In the genomic region with DNA sequence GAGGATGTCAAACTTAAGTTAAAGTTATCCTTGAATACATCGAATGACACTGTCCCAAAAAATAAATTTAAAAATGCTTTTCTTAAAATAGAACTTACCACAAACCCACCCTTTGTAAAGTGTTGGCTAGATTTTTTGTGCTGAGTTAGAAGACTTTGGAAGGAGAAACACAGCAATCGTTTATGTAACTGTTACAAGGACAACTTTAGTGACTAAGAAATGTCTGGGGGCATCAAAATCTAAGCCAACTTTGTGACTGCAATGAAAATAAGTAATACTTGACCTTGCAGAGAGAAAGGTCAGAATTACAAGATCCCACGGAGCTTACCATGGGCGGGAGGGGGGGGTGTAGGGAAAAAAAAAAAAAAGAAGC, we compare ENCODE assay signal across 8 mouse cellular contexts. TPM values are rescaled to one million over a fixed set of nuclear protein-coding genes. Genes with fewer than 3 reads are reported as not detected.
DNase-seq lines count a peak whose midpoint lies in the region; ATAC-seq lines count a peak whose summit lies in the region.

No protein-coding gene starts in this region.

- no peaks in the 10 kb centered on the region for H3K4me1 ChIP-seq in kidney, embryonic 14.5 days (ENCODE audit: control insufficient read depth, insufficient read depth, low read length)
- peaks cover 15% of the 10 kb centered on the region for H3K4me1 ChIP-seq in hindbrain, embryonic 12.5 days
- peaks cover 26% of the 10 kb centered on the region for H3K4me1 ChIP-seq in midbrain, embryonic 13.5 days (replicated peaks)

- peak overlapping the region; percentile 84 for H3K27ac ChIP-seq in kidney, embryonic 14.5 days (ENCODE audit: low read depth, low read length)
- no peak overlapping the region; the same call in 1 of the 2 replicates for H3K27ac ChIP-seq in hindbrain, embryonic 12.5 days
- H3K27ac ChIP-seq in midbrain, embryonic 13.5 days, result peak overlapping the region; percentile 63

- H3K36me3 ChIP-seq in kidney, embryonic 14.5 days (ENCODE audit: control insufficient read depth, insufficient read depth, low read length), result no peaks in the 10 kb centered on the region
- no peaks in the 10 kb centered on the region for H3K36me3 ChIP-seq in hindbrain, embryonic 12.5 days
- no peaks in the 10 kb centered on the region for H3K36me3 ChIP-seq in midbrain, embryonic 13.5 days

- H3K9me3 ChIP-seq in kidney, embryonic 14.5 days (ENCODE audit: control insufficient read depth, low read length), result no peaks in the 10 kb centered on the region
- no peaks in the 10 kb centered on the region for H3K9me3 ChIP-seq in hindbrain, embryonic 12.5 days (replicated peaks)
- H3K9me3 ChIP-seq in midbrain, embryonic 13.5 days, result no peaks in the 10 kb centered on the region

- DNase-seq in kidney, postnatal 4 days, result no peak
- peak; percentile 70 for DNase-seq in adipocyte (ENCODE audit: low spot score)
- no peak for DNase-seq in urinary bladder, postnatal 14 days (ENCODE audit: low spot score)
- DNase-seq in layer of hippocampus, postnatal 36 days, result no peak

- no peaks in the 10 kb centered on the region for H3K27me3 ChIP-seq in kidney, embryonic 14.5 days (ENCODE audit: control insufficient read depth, insufficient read depth, low read length)
- H3K27me3 ChIP-seq in hindbrain, embryonic 12.5 days, result no peaks in the 10 kb centered on the region
- H3K27me3 ChIP-seq in midbrain, embryonic 13.5 days, result peaks cover 7% of the 10 kb centered on the region; the same call in 1 of the 2 replicates

- no peak for ATAC-seq in kidney, embryonic 14.5 days (ENCODE audit: low FRiP score, low TSS enrichment)
- no peak for ATAC-seq in hindbrain, embryonic 12.5 days (ENCODE audit: low FRiP score)
- ATAC-seq in midbrain, embryonic 13.5 days, result no peak
- no peak for ATAC-seq in erythroid progenitor cell, adult 5-6 weeks (replicated peaks; ENCODE audit: low FRiP score, poor library complexity, severe bottlenecking)

- WGBS in kidney, embryonic 14.5 days, result 28% methylated on average over 4 of the region's 4 CpGs
- 36% methylated on average over 4 of the region's 4 CpGs for WGBS in hindbrain, embryonic 12.5 days
- 28% methylated on average over 4 of the region's 4 CpGs for WGBS in midbrain, embryonic 13.5 days

- H3K9ac ChIP-seq in kidney, embryonic 14.5 days (ENCODE audit: low read depth, low read length), result peak overlapping the region; percentile 91
- H3K9ac ChIP-seq in hindbrain, embryonic 12.5 days, result peak overlapping the region; percentile 81
- H3K9ac ChIP-seq in midbrain, embryonic 13.5 days (replicated peaks), result peak overlapping the region; percentile 73

- peak overlapping the region; percentile 88 for H3K4me3 ChIP-seq in kidney, embryonic 14.5 days (ENCODE audit: low read length)
- H3K4me3 ChIP-seq in hindbrain, embryonic 12.5 days, result peak overlapping the region; percentile 80
- H3K4me3 ChIP-seq in midbrain, embryonic 13.5 days (replicated peaks), result peak overlapping the region; percentile 58

- H3K4me2 ChIP-seq in kidney, embryonic 14.5 days (replicated peaks; ENCODE audit: low read depth, low read length), result peak overlapping the region; percentile 73
- peak overlapping the region; percentile 74 for H3K4me2 ChIP-seq in hindbrain, embryonic 12.5 days (replicated peaks)
- peak overlapping the region; percentile 59 for H3K4me2 ChIP-seq in midbrain, embryonic 13.5 days (replicated peaks)

RNA-seq across cellular contexts. Expression of gene Ak3, which starts 0.8 kb away (rescaled TPM):
- polyA plus RNA-seq in kidney, embryonic 14.5 days (2014; fragmentation: Nextera tagmentation; extraction: Ambion mirVana), result 51.1 and 97.7 TPM in 2 replicates
- polyA plus RNA-seq in hindbrain, embryonic 12.5 days (2016; fragmentation: Nextera tagmentation; extraction: Ambion mirVana), result 69.3 and 75.5 TPM in 2 replicates
- 53.1 and 58.0 TPM in 2 replicates for polyA plus RNA-seq in midbrain, embryonic 13.5 days (2015; fragmentation: Nextera tagmentation; extraction: Ambion mirVana)
- 13.0 and 19.5 TPM in 2 replicates for total RNA-seq in erythroid progenitor cell, adult 5-6 weeks (2015; ENCODE audit: low replicate concordance)
- 10.4 and 10.8 TPM in 2 replicates for total RNA-seq in erythroid progenitor cell, adult 5-6 weeks (2017; ENCODE audit: low replicate concordance)
- total RNA-seq in layer of hippocampus, postnatal 36 days (2021), result 10 to 100 TPM; 50.4 to 55.8 TPM

RNA-seq across cellular contexts. Expression of gene Rcl1, which starts 54.2 kb away (rescaled TPM):
- 52.3 and 66.0 TPM in 2 replicates for polyA plus RNA-seq in kidney, embryonic 14.5 days (2014; fragmentation: Nextera tagmentation; extraction: Ambion mirVana)
- polyA plus RNA-seq in hindbrain, embryonic 12.5 days (2016; fragmentation: Nextera tagmentation; extraction: Ambion mirVana), result 33.0 and 37.7 TPM in 2 replicates
- 29.2 and 29.7 TPM in 2 replicates for polyA plus RNA-seq in midbrain, embryonic 13.5 days (2015; fragmentation: Nextera tagmentation; extraction: Ambion mirVana)
- 7.6 and 13.8 TPM in 2 replicates for total RNA-seq in erythroid progenitor cell, adult 5-6 weeks (2015; ENCODE audit: low replicate concordance)
- total RNA-seq in erythroid progenitor cell, adult 5-6 weeks (2017; ENCODE audit: low replicate concordance), result 15.1 and 17.5 TPM in 2 replicates
- 10 to 100 TPM; 18.1 to 18.7 TPM for total RNA-seq in layer of hippocampus, postnatal 36 days (2021)

RNA-seq across cellular contexts. Expression of gene Cdc37l1, which starts 56.8 kb away (rescaled TPM):
- polyA plus RNA-seq in kidney, embryonic 14.5 days (2014; fragmentation: Nextera tagmentation; extraction: Ambion mirVana), result 30.0 and 47.2 TPM in 2 replicates
- 58.1 and 58.5 TPM in 2 replicates for polyA plus RNA-seq in hindbrain, embryonic 12.5 days (2016; fragmentation: Nextera tagmentation; extraction: Ambion mirVana)
- 51.6 and 51.9 TPM in 2 replicates for polyA plus RNA-seq in midbrain, embryonic 13.5 days (2015; fragmentation: Nextera tagmentation; extraction: Ambion mirVana)
- total RNA-seq in erythroid progenitor cell, adult 5-6 weeks (2015; ENCODE audit: low replicate concordance), result 43.2 and 45.4 TPM in 2 replicates
- total RNA-seq in erythroid progenitor cell, adult 5-6 weeks (2017; ENCODE audit: low replicate concordance), result 41.8 and 53.5 TPM in 2 replicates
- total RNA-seq in layer of hippocampus, postnatal 36 days (2021), result 100 to 1,000 TPM; 102 to 122 TPM
